Mouse (Mus musculus): ENCODE data around the gene Gabrr2.

- no peak for TF ChIP-seq CTCF (IDR thresholded peaks at IDR 0.05; ENCODE audit: borderline replicate concordance, extremely low read depth, insufficient read depth, insufficient read length)
- TF ChIP-seq POLR2A (IDR thresholded peaks at IDR 0.05; ENCODE audit: borderline replicate concordance, extremely low read depth, insufficient read depth, insufficient read length, poor library complexity, severe bottlenecking), result no peak
These were observed 10.1 kb upstream of the Gabrr2 start for GRCm38 (mm10) chr4:33052650-33053049.

Data from brain, embryonic 14.5 days (tissue).